Mouse (Mus musculus) monocyte, adult 2 months (primary cell): Measurements from ENCODE around the gene Hist1h4d.
"Not testable (repeated sequence)": the region's sequence is repeated elsewhere in the genome, so short reads cannot be mapped to it uniquely, and the experiment has no call there.

Source experiments
- DNase-seq, 2 experiments: peaks; one replicate each; pipeline ENCODE4 v3.0.0; 2022; ENCODE audit warnings: low spot score in 2 of 2, low read depth in 1 of 2

Hist1h4d gene

GRCm38 (mm10) chr13:23551146-23551834 is 30.1 kb upstream of the Hist1h4d start, which contains the start of gene Hist1h4f:
Hist1h4f (minus strand) TSS chr13:23551648.
- peak; percentile 72 to 78 for DNase-seq

- DNase-seq = no peak
These were observed 29.2 kb upstream of the Hist1h4d start for GRCm38 (mm10) chr13:23551931-23552914.

GRCm38 (mm10) chr13:23552962-23553361 is 28.4 kb upstream of the Hist1h4d start, which contains the start of gene Hist1h1d:
Hist1h1d (plus strand) TSS chr13:23553262.
- DNase-seq = no peak

GRCm38 (mm10) chr13:23554393-23554792 is 27.0 kb upstream of the Hist1h4d start:
- no peak for DNase-seq

GRCm38 (mm10) chr13:23554925-23555838 is 26.2 kb upstream of the Hist1h4d start:
- peak; percentile 53 to 56 for DNase-seq

GRCm38 (mm10) chr13:23555839-23556416 is 25.5 kb upstream of the Hist1h4d start:
- peak in 1 of 2 experiments; percentile 33 for DNase-seq

GRCm38 (mm10) chr13:23556906-23557305 is 24.5 kb upstream of the Hist1h4d start:
- DNase-seq = no peak

- DNase-seq = not testable (repeated sequence)
These were observed 20.7 kb upstream of the Hist1h4d start for GRCm38 (mm10) chr13:23560699-23561098.

- not testable (repeated sequence) for DNase-seq
These were observed 19.9 kb upstream of the Hist1h4d start for GRCm38 (mm10) chr13:23561531-23561882.

- DNase-seq = peak; percentile 91 to 94
These were observed 19.3 kb upstream of the Hist1h4d start, which contains the start of gene Hist1h3e for GRCm38 (mm10) chr13:23561883-23562659. Hist1h3e (minus strand) TSS chr13:23562369.

GRCm38 (mm10) chr13:23562699-23563462 is 18.5 kb upstream of the Hist1h4d start:
- peak in 1 of 2 experiments; percentile 26 for DNase-seq

GRCm38 (mm10) chr13:23564482-23564881 is 16.9 kb upstream of the Hist1h4d start:
- DNase-seq = no peak

GRCm38 (mm10) chr13:23570261-23571021 is 11.0 kb upstream of the Hist1h4d start:
- DNase-seq = not testable (repeated sequence)

- DNase-seq = peak in 1 of 2 experiments; percentile 54
These were observed 10.3 kb upstream of the Hist1h4d start, which contains the start of the genes Hist1h2ae and Hist1h2bg for GRCm38 (mm10) chr13:23571022-23571503. Hist1h2ae (minus strand) TSS chr13:23571220. Hist1h2bg (plus strand) TSS chr13:23571396.

GRCm38 (mm10) chr13:23571504-23572217 is 9.7 kb upstream of the Hist1h4d start:
- DNase-seq = not testable (repeated sequence)

GRCm38 (mm10) chr13:23572218-23573033 is 9.0 kb upstream of the Hist1h4d start:
- DNase-seq = no peak
